Mouse (Mus musculus) kidney, adult 8-10 months (tissue): ENCODE data around the gene Zscan25.
"Not testable (repeated sequence)": the region's sequence is repeated elsewhere in the genome, so short reads cannot be mapped to it uniquely, and the experiment has no call there.

Source experiments
- DNase-seq, 2 experiments: peaks; one replicate each; pipeline ENCODE4 v3.0.0; 2022

Gene Zscan25

GRCm38 (mm10) chr5:145280371-145281143, at the start of gene Zscan25:
Gene Zscan25 (plus strand): TSS chr5:145280500.
- peak; percentile 94 to 95 for DNase-seq

- DNase-seq: peak; percentile 22 to 42
Observed at GRCm38 (mm10) chr5:145230641-145231040, 49.7 kb upstream of the Zscan25 start.

- peak; percentile 97 to 98 for DNase-seq
Observed at GRCm38 (mm10) chr5:145231367-145231871, 48.9 kb upstream of the Zscan25 start, which contains the start of gene Zfp655. Gene Zfp655 (plus strand): TSS chr5:145231715.

GRCm38 (mm10) chr5:145231893-145232411, 48.3 kb upstream of the Zscan25 start:
- no peak for DNase-seq

- no peak for DNase-seq
Observed at GRCm38 (mm10) chr5:145234636-145235035, 45.7 kb upstream of the Zscan25 start.

- no peak for DNase-seq
Observed at GRCm38 (mm10) chr5:145249520-145249919, 30.8 kb upstream of the Zscan25 start.

GRCm38 (mm10) chr5:145273568-145273967, 6.7 kb upstream of the Zscan25 start:
- DNase-seq: not testable (repeated sequence)

- no peak for DNase-seq
Observed at GRCm38 (mm10) chr5:145279948-145280347, 352 bp upstream of the Zscan25 start.

GRCm38 (mm10) chr5:145288382-145288781, 8.1 kb downstream of the Zscan25 start:
- DNase-seq: no peak

- no peak for DNase-seq
Observed at GRCm38 (mm10) chr5:145290697-145291096, 10.4 kb downstream of the Zscan25 start.

GRCm38 (mm10) chr5:145292398-145292797, 12.1 kb downstream of the Zscan25 start:
- DNase-seq: no peak

GRCm38 (mm10) chr5:145300469-145300868, 20.2 kb downstream of the Zscan25 start:
- DNase-seq: no peak

- DNase-seq: not testable (repeated sequence)
Observed at GRCm38 (mm10) chr5:145301796-145302195, 21.5 kb downstream of the Zscan25 start.

- DNase-seq: no peak
Observed at GRCm38 (mm10) chr5:145302424-145302823, 22.1 kb downstream of the Zscan25 start.

GRCm38 (mm10) chr5:145306953-145307352, 26.7 kb downstream of the Zscan25 start:
- DNase-seq: not testable (repeated sequence)

GRCm38 (mm10) chr5:145307811-145308210, 27.5 kb downstream of the Zscan25 start:
- not testable (repeated sequence) for DNase-seq

- DNase-seq: no peak
Observed at GRCm38 (mm10) chr5:145313845-145314244, 33.5 kb downstream of the Zscan25 start.

- DNase-seq: no peak
Observed at GRCm38 (mm10) chr5:145317141-145317540, 36.8 kb downstream of the Zscan25 start.

- DNase-seq: not testable (repeated sequence)
Observed at GRCm38 (mm10) chr5:145338756-145339155, 58.5 kb downstream of the Zscan25 start.
